Mouse (Mus musculus) liver, embryonic 16.5 days (tissue): ENCODE results near the gene Zfp605. TPM values are rescaled to one million over a fixed set of nuclear protein-coding genes. Genes with fewer than 3 reads are reported as not detected.

Experiments
- ATAC-seq: fragments of 200-750 bp; cut with Nextera tagmentation; 2 replicates; pipeline ENCODE4 v1.8.0; 2017; ENCODE audit warnings: low read depth, mild to moderate bottlenecking, moderate number of reproducible peaks, moderate library complexity
- H3K27ac ChIP-seq: fragments of 300-500 bp; sonication (generic); 2 replicates; pipeline ENCODE4 v1.5.1; 2014; ENCODE audit warnings: mild to moderate bottlenecking, low read length
- H3K27me3 ChIP-seq: fragments of 300-500 bp; sonication (generic); 2 replicates; pipeline ENCODE4 v1.6.1; 2014; ENCODE audit warnings: low read depth, low read length, mixed read lengths; ENCODE audit not compliant: control insufficient read depth, insufficient read depth
- H3K36me3 ChIP-seq: fragments of 300-500 bp; sonication (generic); 2 replicates; pipeline ENCODE4 v1.6.1; 2014; ENCODE audit warnings: mild to moderate bottlenecking; ENCODE audit not compliant: control insufficient read depth, insufficient read depth
- H3K4me1 ChIP-seq: fragments of 300-500 bp; sonication (generic); 2 replicates; pipeline ENCODE4 v1.6.1; 2014; ENCODE audit warnings: low read depth, low read length, mixed read lengths; ENCODE audit not compliant: control insufficient read depth
- H3K4me2 ChIP-seq: fragments of 300-500 bp; sonication (generic); 2 replicates; pipeline ENCODE4 v1.6.1; 2014; ENCODE audit warnings: low read depth, low read length, mixed read lengths
- H3K4me3 ChIP-seq: fragments of 300-500 bp; sonication (generic); 2 replicates; pipeline ENCODE4 v1.5.1; 2014; ENCODE audit warnings: low read depth, mild to moderate bottlenecking, low read length
- H3K9ac ChIP-seq: fragments of 300-500 bp; sonication (generic); 2 replicates; pipeline ENCODE4 v1.6.1; 2014; ENCODE audit warnings: low read depth, low read length
- H3K9me3 ChIP-seq: fragments of 300-500 bp; sonication (generic); replicated peaks from 2 replicates; pipeline ENCODE4 v1.6.1; 2016; ENCODE audit warnings: low read length; ENCODE audit not compliant: control insufficient read depth
- WGBS: fragments of 180-500 bp; shearing (Covaris S2); extraction: QIAGEN DNeasy Blood & Tissue Kit; methylation state at CpG from one replicate; pipeline ENCODE4 v1.1.7; 2014; ENCODE audit not compliant: insufficient replicate concordance; 5-methylcytosine and 5-hydroxymethylcytosine counted together
- polyA plus RNA-seq: library from polyadenylated mRNA; unstranded; fragments of >200 nt; fragmentation: Nextera tagmentation; extraction: Ambion mirVana; gene quantifications from 2 replicates; pipeline ENCODE4 v1.2.1, GENCODE M21; 2015

Gene Zfp605
- polyA plus RNA-seq, 1 experiment from 2014 or later: 0.99 TPM

DNA sequence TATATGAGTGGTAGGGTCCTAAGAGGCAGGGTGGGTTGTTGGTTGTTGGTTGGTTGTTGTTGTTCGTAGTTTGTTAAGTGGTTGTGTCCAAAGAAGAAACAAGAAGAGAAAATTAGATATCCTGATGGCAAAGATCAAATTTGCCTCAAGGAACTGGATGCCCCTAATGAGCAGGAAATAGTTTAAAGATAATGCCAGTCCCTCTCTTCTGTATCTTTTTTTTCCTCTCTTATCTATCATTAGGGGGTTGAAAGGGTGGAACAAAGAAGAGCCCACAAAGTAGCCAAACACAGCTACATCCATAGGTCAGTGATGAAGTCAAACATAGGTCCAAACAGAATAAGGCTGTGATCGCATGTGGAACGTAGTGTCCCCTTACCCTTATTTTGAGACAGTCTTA, 29.4 kb downstream of the Zfp605 start:
- 72% methylated on average over 3 of the region's 3 CpGs for WGBS
- no peak overlapping the region for H3K4me2 ChIP-seq
- H3K9ac ChIP-seq: no peak overlapping the region
- ATAC-seq: no peak
- H3K27me3 ChIP-seq: no peaks in the 10 kb centered on the region
- H3K36me3 ChIP-seq: peaks cover 7% of the 10 kb centered on the region
- peaks cover 5% of the 10 kb centered on the region for H3K4me1 ChIP-seq
- 0 out of 2 replicates have a peak, but pooled peaks cover 2% of the 10 kb centered on the region for H3K9me3 ChIP-seq
- no peak overlapping the region for H3K27ac ChIP-seq
- no peak overlapping the region for H3K4me3 ChIP-seq

GRCm38 (mm10) chr5:110140424-110140823, 30.5 kb downstream of the Zfp605 start:
- 75% methylated on average over 7 of the region's 7 CpGs for WGBS
- Histone ChIP-seq H3K27ac (no peak overlapping the region), H3K36me3 (peaks cover 9% of the 10 kb centered on the region), H3K4me3 (no peak overlapping the region), H3K27me3 (no peaks in the 10 kb centered on the region), H3K9ac (no peak overlapping the region), H3K9me3 (no peaks in the 10 kb centered on the region), H3K4me2 (no peak overlapping the region), H3K4me1 (peaks cover 5% of the 10 kb centered on the region)
- no peak for ATAC-seq

GRCm38 (mm10) chr5:110142309-110142708, 32.4 kb downstream of the Zfp605 start:
- Histone ChIP-seq H3K27ac (no peak overlapping the region), H3K9ac (no peak overlapping the region), H3K4me2 (no peak overlapping the region), H3K27me3 (no peaks in the 10 kb centered on the region), H3K4me1 (no peaks in the 10 kb centered on the region), H3K36me3 (peaks cover 21% of the 10 kb centered on the region), H3K4me3 (no peak overlapping the region), H3K9me3 (no peaks in the 10 kb centered on the region)
- no peak for ATAC-seq
- WGBS: 68% methylated on average over 2 of the region's 2 CpGs

DNA sequence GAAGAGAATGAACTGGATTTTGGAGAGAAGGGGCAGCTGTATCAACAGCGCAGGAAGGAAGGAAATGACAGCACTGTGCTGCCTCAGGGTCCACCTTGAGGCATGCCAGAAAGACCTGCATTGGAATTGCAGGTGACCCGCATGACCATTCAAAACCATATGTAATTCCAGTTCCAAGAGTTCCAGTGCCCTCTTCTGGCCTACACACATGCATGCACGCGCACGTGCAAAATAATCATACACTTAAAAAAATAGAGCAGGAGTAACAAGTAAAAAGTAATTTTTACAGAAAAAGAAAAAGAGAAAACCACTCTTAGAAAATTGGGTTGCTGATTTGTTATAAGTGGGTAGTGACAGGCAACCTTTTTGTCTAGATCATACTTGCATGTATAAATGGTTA, 33.1 kb downstream of the Zfp605 start:
- no peaks in the 10 kb centered on the region for H3K9me3 ChIP-seq
- H3K4me3 ChIP-seq: no peak overlapping the region
- no peaks in the 10 kb centered on the region for H3K27me3 ChIP-seq
- H3K4me2 ChIP-seq: no peak overlapping the region
- WGBS: 85% methylated on average over 5 of the region's 5 CpGs
- peaks cover 25% of the 10 kb centered on the region for H3K36me3 ChIP-seq
- H3K9ac ChIP-seq: no peak overlapping the region
- no peak for ATAC-seq
- H3K4me1 ChIP-seq: no peaks in the 10 kb centered on the region
- no peak overlapping the region for H3K27ac ChIP-seq

GRCm38 (mm10) chr5:110169374-110169773, 59.5 kb downstream of the Zfp605 start:
- H3K27ac ChIP-seq: no peak overlapping the region
- no peak overlapping the region for H3K4me2 ChIP-seq
- H3K4me3 ChIP-seq: no peak overlapping the region
- H3K9ac ChIP-seq: no peak overlapping the region
- WGBS: 88% methylated on average over 4 of the region's 4 CpGs
- H3K9me3 ChIP-seq: no peaks in the 10 kb centered on the region
- H3K27me3 ChIP-seq: no peaks in the 10 kb centered on the region
- peaks cover 31% of the 10 kb centered on the region for H3K36me3 ChIP-seq
- no peaks in the 10 kb centered on the region for H3K4me1 ChIP-seq
- no peak for ATAC-seq

DNA sequence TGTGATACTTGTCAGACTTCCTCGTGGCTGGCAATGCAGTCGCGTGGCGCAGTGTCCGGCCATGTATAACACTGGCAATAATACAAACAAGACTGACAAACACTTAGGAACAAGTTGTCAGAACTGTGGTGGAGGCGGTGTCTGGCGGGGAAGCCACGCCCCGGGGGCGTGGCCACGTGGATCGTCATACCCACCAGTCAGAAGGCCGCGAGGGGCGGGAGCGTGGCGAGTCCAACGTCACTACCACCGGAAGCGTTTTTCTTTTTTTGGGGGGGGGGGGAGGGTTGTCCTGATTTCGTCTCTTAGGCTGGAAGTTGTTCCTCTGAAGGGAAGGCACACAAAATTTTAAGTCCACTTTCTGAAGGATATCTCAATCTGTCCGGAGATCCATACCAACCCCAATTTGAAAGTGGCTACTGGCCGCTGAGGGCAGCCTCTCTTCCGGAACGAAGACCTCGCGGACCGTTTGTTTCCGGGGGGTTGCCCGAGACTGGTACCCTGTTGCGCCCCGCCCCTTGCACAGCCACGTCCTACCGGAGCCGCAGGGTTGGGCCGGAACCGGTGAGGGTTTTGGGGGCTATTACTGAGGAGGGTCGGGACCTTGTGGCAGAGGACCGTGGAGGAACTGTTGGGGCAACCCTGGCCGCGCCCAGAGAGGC, 66.6 kb downstream of the Zfp605 start, which contains the start of gene Golga3:
Golga3 (plus strand) TSS at position 340 of the 659 bp plus-strand sequence.
- peaks cover 22% of the 10 kb centered on the region for H3K4me1 ChIP-seq
- WGBS: under 1% methylated on average over 41 of the region's 41 CpGs
- H3K4me2 ChIP-seq: peak within 1 kb of the TSS; percentile 78
- H3K27me3 ChIP-seq: no peaks in the 10 kb centered on the region
- peak; percentile 97 for ATAC-seq
- H3K9me3 ChIP-seq: no peaks in the 10 kb centered on the region
- peak within 1 kb of the TSS; percentile 91 for H3K9ac ChIP-seq
- peak within 1 kb of the TSS; percentile 75 for H3K27ac ChIP-seq
- peak within 1 kb of the TSS; percentile 93 for H3K4me3 ChIP-seq
- H3K36me3 ChIP-seq: peaks cover 2% of the 10 kb centered on the region; the same call in 1 of the 2 replicates

DNA sequence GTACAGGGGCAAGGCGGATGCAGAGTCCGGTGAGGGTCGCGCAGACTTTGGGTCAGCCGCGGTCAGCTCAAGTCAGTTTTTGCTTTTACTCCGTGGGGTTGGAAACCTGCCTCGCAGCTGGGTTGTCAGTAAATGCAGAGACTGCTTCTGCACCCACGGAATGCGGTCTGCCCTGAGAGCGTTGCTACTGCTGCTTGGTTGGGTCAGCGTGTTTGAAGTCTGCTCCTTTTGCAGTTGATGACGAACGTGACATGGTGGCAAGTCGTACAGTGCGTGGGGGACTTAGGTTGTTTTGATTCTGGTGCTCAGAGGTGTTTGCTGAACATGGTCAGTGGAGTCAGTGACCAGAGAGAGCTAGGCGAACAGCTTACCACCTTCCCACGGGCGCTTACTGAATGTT, 67.1 kb downstream of the Zfp605 start:
- no peaks in the 10 kb centered on the region for H3K27me3 ChIP-seq
- peak overlapping the region; percentile 75 for H3K27ac ChIP-seq
- WGBS: 2% methylated on average over 19 of the region's 19 CpGs

DNA sequence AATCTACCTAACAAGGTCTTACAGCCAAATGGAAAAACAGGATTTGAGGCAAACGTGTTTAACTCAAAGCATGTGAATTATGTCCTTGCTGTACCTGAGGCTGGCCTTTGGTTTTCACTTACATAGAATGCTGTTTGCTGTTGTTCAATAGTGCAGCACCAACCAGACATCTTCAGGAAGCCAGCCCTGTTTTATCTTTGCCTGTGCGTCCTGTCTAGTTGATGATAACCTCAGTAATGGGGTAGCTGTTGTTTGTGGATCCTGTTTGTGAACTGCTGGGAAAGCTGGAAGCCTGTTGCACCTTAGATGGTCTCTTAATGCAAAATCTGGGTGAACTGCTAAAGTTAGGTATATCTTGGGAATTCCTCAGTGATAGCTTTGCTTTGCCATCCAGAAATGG, 68.7 kb downstream of the Zfp605 start:
- no peaks in the 10 kb centered on the region for H3K27me3 ChIP-seq
- 26% methylated on average over 2 of the region's 2 CpGs for WGBS
- H3K4me3 ChIP-seq: no peak overlapping the region
- no peak for ATAC-seq
- peaks cover 22% of the 10 kb centered on the region for H3K4me1 ChIP-seq
- H3K36me3 ChIP-seq: peaks cover 2% of the 10 kb centered on the region; the same call in 1 of the 2 replicates
- no peaks in the 10 kb centered on the region for H3K9me3 ChIP-seq
- H3K4me2 ChIP-seq: peak overlapping the region; percentile 1; the same call in 1 of the 2 replicates
- H3K9ac ChIP-seq: no peak overlapping the region
- no peak overlapping the region for H3K27ac ChIP-seq

More for the DNA sequence above, 67.1 kb downstream of the Zfp605 start:
- Histone ChIP-seq H3K4me1 (peaks cover 22% of the 10 kb centered on the region), H3K9me3 (no peaks in the 10 kb centered on the region), H3K36me3 (peaks cover 2% of the 10 kb centered on the region; the same call in 1 of the 2 replicates), H3K9ac (peak overlapping the region; percentile 91), H3K4me3 (peak overlapping the region; percentile 93), H3K4me2 (peak overlapping the region; percentile 78)
- peak; percentile 4; the same call in 1 of the 2 replicates for ATAC-seq
